Mouse (Mus musculus): ENCODE results near the gene Tcl1b1. TPM values are rescaled to one million over a fixed set of nuclear protein-coding genes. Genes with fewer than 3 reads are reported as not detected.

Tcl1b1 gene
- not detected in 2 replicates for total RNA-seq (2014; rRNA removed)
- polyA plus RNA-seq (2015; fragmentation: Nextera tagmentation; extraction: Ambion mirVana): not detected in 2 replicates

DNA sequence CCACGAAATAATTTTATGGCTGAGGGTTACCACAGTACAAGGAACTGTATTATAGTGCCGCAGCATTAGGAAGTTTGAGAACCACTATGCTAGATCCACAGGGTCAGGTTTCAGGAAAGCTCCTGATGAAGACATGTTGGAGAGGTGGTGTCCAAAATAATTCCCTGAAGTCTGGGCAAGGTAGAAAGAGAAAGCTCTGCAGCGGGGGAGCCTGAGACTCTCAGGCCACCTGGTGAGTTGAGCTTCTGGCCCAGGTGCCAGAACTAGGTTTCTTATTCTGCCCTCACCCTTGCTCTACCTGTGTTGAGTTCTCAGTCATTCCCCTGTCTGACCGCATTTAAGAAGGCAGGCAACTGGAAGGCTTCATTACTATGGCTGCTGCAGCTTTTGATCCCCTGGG, at the start of gene Tcl1b1:
Tcl1b1 (plus strand) TSS at position 301 of the 400 bp plus-strand sequence.
- no peaks in the 10 kb centered on the region for H3K9me3 ChIP-seq (ENCODE audit: low read length)
- DNase-seq (ENCODE audit: low spot score) (no peak), ATAC-seq (ENCODE audit: low FRiP score) (no peak)
- no peaks in the 10 kb centered on the region for H3K4me1 ChIP-seq (ENCODE audit: insufficient read depth, low read length)
- H3K9ac ChIP-seq (replicated peaks; ENCODE audit: low read length, poor library complexity, severe bottlenecking): no peak within 1 kb of the TSS
- H3K27me3 ChIP-seq (ENCODE audit: insufficient read depth, low read length): no peaks in the 10 kb centered on the region
- no peak within 1 kb of the TSS for H3K4me2 ChIP-seq (ENCODE audit: low read depth, low read length, poor library complexity, severe bottlenecking)
- WGBS: 88% methylated on average over 4 of the region's 4 CpGs
- no peak for TF ChIP-seq CTCF (IDR thresholded peaks at IDR 0.05)
- no peak within 1 kb of the TSS for H3K27ac ChIP-seq (ENCODE audit: low read depth, low read length)
- no peaks in the 10 kb centered on the region for H3K36me3 ChIP-seq (ENCODE audit: insufficient read depth, low read length)
- no peak within 1 kb of the TSS for H3K4me3 ChIP-seq (ENCODE audit: low read depth, low read length)

DNA sequence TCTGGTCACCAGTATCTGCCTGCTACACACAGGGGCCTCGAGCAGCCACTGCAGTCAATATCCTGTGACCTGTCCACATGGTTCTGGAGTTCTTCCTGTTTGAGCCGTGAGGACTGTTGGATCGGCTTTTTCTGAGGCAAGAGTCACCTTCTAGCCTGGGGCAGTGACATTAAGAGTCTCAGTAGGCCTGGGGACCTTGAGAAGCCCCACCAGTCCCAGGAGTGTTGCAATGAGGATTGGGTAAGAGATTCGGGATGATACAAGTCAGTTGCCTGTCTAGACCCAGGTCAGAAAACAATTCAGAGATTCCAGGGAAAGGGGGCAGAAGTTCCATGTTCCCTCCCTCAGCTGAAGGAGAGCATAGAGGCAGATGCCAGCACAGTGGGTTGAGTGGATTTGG, 49.7 kb upstream of the Tcl1b1 start:
- Histone ChIP-seq H3K4me1 (ENCODE audit: insufficient read depth, low read length) (no peaks in the 10 kb centered on the region), H3K4me3 (ENCODE audit: low read depth, low read length) (no peak overlapping the region), H3K36me3 (ENCODE audit: insufficient read depth, low read length) (no peaks in the 10 kb centered on the region), H3K9me3 (ENCODE audit: low read length) (no peaks in the 10 kb centered on the region), H3K4me2 (ENCODE audit: low read depth, low read length, poor library complexity, severe bottlenecking) (no peak overlapping the region), H3K27ac (ENCODE audit: low read depth, low read length) (no peak overlapping the region), H3K27me3 (ENCODE audit: insufficient read depth, low read length) (no peaks in the 10 kb centered on the region), H3K9ac (replicated peaks; ENCODE audit: low read length, poor library complexity, severe bottlenecking) (no peak overlapping the region)
- TF ChIP-seq CTCF (IDR thresholded peaks at IDR 0.05): no peak
- DNase-seq (ENCODE audit: low spot score) (no peak), ATAC-seq (ENCODE audit: low FRiP score) (no peak)
- 80% methylated on average over 4 of the region's 4 CpGs for WGBS

DNA sequence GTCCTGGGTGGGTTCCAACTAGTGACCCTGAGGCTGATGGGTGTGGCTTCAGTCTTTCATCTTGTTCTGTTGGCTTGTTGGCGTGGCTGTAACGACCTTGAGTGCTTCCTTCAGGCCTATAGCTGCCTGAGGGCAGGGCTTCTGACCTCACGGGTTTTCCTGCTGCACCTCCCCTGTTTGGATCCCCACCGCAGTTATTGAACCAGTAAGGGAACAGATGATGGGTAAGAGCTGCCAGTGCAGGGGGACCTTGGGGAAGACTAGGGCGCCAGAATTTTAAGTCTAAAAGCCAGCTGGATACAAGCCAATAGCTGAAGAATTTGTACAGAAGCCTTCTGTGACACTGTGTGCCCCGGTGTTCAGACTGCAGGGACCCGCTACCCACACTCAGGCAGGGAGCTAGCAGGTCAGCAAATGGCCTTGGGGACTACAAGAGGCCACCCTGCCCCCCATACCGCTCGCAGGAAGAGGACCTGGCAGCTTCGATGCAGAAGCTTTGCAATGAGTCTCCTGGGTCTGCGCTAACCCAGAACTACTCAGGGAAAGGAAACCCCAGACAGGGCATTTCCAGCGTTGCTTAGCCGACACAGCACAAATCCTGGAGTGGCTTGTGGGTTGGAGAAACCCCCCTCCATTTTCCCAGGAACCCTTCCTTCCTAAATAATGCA, 47.0 kb upstream of the Tcl1b1 start:
- Histone ChIP-seq H3K4me3 (ENCODE audit: low read depth, low read length) (no peak overlapping the region), H3K4me1 (ENCODE audit: insufficient read depth, low read length) (no peaks in the 10 kb centered on the region), H3K4me2 (ENCODE audit: low read depth, low read length, poor library complexity, severe bottlenecking) (no peak overlapping the region), H3K27me3 (ENCODE audit: insufficient read depth, low read length) (no peaks in the 10 kb centered on the region), H3K9ac (replicated peaks; ENCODE audit: low read length, poor library complexity, severe bottlenecking) (no peak overlapping the region), H3K27ac (ENCODE audit: low read depth, low read length) (peak overlapping the region; percentile 27; the same call in 1 of the 2 replicates), H3K36me3 (ENCODE audit: insufficient read depth, low read length) (no peaks in the 10 kb centered on the region), H3K9me3 (ENCODE audit: low read length) (no peaks in the 10 kb centered on the region)
- no peak for ATAC-seq (ENCODE audit: low FRiP score)
- TF ChIP-seq CTCF (IDR thresholded peaks at IDR 0.05): no peak
- 29% methylated on average over 13 of the region's 13 CpGs for WGBS
- peak; percentile 74 for DNase-seq (ENCODE audit: low spot score)

DNA sequence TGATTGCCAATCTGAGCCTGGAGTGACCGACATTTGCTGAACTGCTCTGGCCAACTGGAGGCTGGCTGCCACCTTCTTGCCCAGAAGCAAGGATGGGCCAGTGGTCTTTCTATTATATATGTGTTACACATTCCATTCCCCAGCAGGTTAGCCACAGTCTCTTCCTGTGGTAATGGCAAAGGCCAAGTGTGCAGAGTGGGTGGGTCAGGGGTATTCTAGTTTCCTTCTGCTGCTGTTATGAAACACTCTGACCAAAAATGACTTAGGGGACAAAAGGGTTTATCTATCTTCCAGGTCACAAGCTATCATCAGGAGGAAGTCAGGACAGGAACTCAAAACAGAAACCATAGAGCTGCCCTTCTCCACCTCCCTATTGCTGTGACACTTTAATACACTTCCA, 42.8 kb upstream of the Tcl1b1 start:
- no peaks in the 10 kb centered on the region for H3K9me3 ChIP-seq (ENCODE audit: low read length)
- no peak overlapping the region for H3K4me2 ChIP-seq (ENCODE audit: low read depth, low read length, poor library complexity, severe bottlenecking)
- H3K4me3 ChIP-seq (ENCODE audit: low read depth, low read length): no peak overlapping the region
- no peak overlapping the region for H3K9ac ChIP-seq (replicated peaks; ENCODE audit: low read length, poor library complexity, severe bottlenecking)
- H3K27me3 ChIP-seq (ENCODE audit: insufficient read depth, low read length): no peaks in the 10 kb centered on the region
- DNase-seq (ENCODE audit: low spot score) (no peak), ATAC-seq (ENCODE audit: low FRiP score) (no peak)
- 86% methylated on average over 1 of the region's 1 CpGs for WGBS
- no peak overlapping the region for H3K27ac ChIP-seq (ENCODE audit: low read depth, low read length)
- no peaks in the 10 kb centered on the region for H3K4me1 ChIP-seq (ENCODE audit: insufficient read depth, low read length)
- no peak for TF ChIP-seq CTCF (IDR thresholded peaks at IDR 0.05)
- no peaks in the 10 kb centered on the region for H3K36me3 ChIP-seq (ENCODE audit: insufficient read depth, low read length)

DNA sequence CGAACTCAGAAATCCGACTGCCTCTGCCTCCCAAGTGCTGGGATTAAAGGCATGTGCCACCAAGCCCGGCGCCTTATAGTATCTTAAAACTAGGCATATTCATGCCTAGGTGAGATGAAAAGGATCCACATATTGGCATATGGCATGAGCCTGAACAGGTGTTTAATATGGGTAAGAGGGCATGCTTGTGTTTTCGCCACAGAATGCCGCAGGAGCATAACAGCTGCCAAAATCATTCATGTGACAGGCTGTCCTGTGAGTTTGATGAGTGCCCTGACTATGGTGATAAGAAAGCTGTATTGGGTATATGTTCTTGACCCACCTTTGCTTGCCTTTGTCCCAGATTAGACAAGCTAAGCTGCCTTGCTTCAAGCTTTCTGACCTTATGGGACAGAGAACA, 34.1 kb upstream of the Tcl1b1 start:
- H3K9ac ChIP-seq (replicated peaks; ENCODE audit: low read length, poor library complexity, severe bottlenecking): no peak overlapping the region
- H3K4me3 ChIP-seq (ENCODE audit: low read depth, low read length): no peak overlapping the region
- DNase-seq (ENCODE audit: low spot score): no peak

DNA sequence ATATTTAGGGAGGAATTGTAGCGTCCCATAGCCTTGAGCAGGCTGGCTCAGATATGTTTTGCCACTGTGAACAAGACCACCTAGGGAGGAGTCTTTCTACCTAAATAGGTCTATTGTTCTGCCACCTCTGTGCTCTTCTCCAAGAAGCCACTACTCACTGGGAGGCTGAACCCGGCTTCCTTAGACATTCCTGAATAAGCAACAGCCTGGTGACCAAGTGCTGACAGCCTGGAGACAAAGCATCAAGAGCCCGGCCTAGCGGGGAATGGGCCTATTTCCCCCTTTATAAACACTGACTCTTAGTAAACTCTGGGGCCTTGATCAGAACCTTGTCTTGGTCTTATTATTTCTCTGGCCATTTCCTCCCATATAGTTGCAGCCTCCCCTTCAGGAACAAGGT, 33.0 kb upstream of the Tcl1b1 start:
- Histone ChIP-seq H3K4me1 (ENCODE audit: insufficient read depth, low read length) (no peaks in the 10 kb centered on the region), H3K4me3 (ENCODE audit: low read depth, low read length) (no peak overlapping the region), H3K4me2 (ENCODE audit: low read depth, low read length, poor library complexity, severe bottlenecking) (no peak overlapping the region), H3K36me3 (ENCODE audit: insufficient read depth, low read length) (no peaks in the 10 kb centered on the region), H3K27me3 (ENCODE audit: insufficient read depth, low read length) (no peaks in the 10 kb centered on the region), H3K27ac (ENCODE audit: low read depth, low read length) (no peak overlapping the region), H3K9me3 (ENCODE audit: low read length) (no peaks in the 10 kb centered on the region), H3K9ac (replicated peaks; ENCODE audit: low read length, poor library complexity, severe bottlenecking) (no peak overlapping the region)
- DNase-seq (ENCODE audit: low spot score): no peak
- no peak for ATAC-seq (ENCODE audit: low FRiP score)
- WGBS: 34% methylated on average over 4 of the region's 4 CpGs
- TF ChIP-seq CTCF (IDR thresholded peaks at IDR 0.05): no peak

More for the DNA sequence above, 34.1 kb upstream of the Tcl1b1 start:
- Histone ChIP-seq H3K4me1 (ENCODE audit: insufficient read depth, low read length) (no peaks in the 10 kb centered on the region), H3K27ac (ENCODE audit: low read depth, low read length) (no peak overlapping the region), H3K9me3 (ENCODE audit: low read length) (no peaks in the 10 kb centered on the region), H3K4me2 (ENCODE audit: low read depth, low read length, poor library complexity, severe bottlenecking) (no peak overlapping the region), H3K27me3 (ENCODE audit: insufficient read depth, low read length) (no peaks in the 10 kb centered on the region), H3K36me3 (ENCODE audit: insufficient read depth, low read length) (no peaks in the 10 kb centered on the region)
- TF ChIP-seq CTCF (IDR thresholded peaks at IDR 0.05): no peak
- no peak for ATAC-seq (ENCODE audit: low FRiP score)
- WGBS: 85% methylated on average over 6 of the region's 6 CpGs
